Mouse (Mus musculus) heart, embryonic 16.5 days (tissue): ENCODE results near the gene Paxbp1. TPM values are rescaled to one million over a fixed set of nuclear protein-coding genes. Genes with fewer than 3 reads are reported as not detected.

Source experiments
- ATAC-seq: fragments of 200-750 bp; cut with Nextera tagmentation; replicated peaks from 2 replicates; pipeline ENCODE4 v1.8.0; 2017; ENCODE audit warnings: moderate number of reproducible peaks; ENCODE audit not compliant: insufficient read depth, low FRiP score; ENCODE audit errors: extremely low read depth
- H3K27ac ChIP-seq: fragments of 300-500 bp; sonication (generic); 2 replicates; pipeline ENCODE4 v1.5.1; 2014; ENCODE audit warnings: mild to moderate bottlenecking, low read length, control low read depth, moderate library complexity
- H3K27me3 ChIP-seq: fragments of 300-500 bp; sonication (generic); 2 replicates; pipeline ENCODE4 v1.6.1; 2014; ENCODE audit warnings: low read length, mixed read lengths; ENCODE audit not compliant: control insufficient read depth, insufficient read depth
- H3K36me3 ChIP-seq: fragments of 300-500 bp; sonication (generic); 2 replicates; pipeline ENCODE4 v1.6.1; 2014; ENCODE audit not compliant: control insufficient read depth, insufficient read depth
- H3K4me1 ChIP-seq: fragments of 300-500 bp; sonication (generic); 2 replicates; pipeline ENCODE4 v1.6.1; 2014; ENCODE audit warnings: low read length, mixed read lengths; ENCODE audit not compliant: control insufficient read depth, insufficient read depth
- H3K4me2 ChIP-seq: fragments of 300-500 bp; sonication (generic); 2 replicates; pipeline ENCODE4 v1.6.1; 2014; ENCODE audit warnings: low read depth, mild to moderate bottlenecking, control low read depth, low read length
- H3K4me3 ChIP-seq: fragments of 300-500 bp; sonication (generic); 2 replicates; pipeline ENCODE4 v1.5.1; 2014; ENCODE audit warnings: mild to moderate bottlenecking, control low read depth, low read length
- H3K9ac ChIP-seq: fragments of 300-500 bp; sonication (generic); 2 replicates; pipeline ENCODE4 v1.6.1; 2014; ENCODE audit warnings: low read length, control low read depth
- H3K9me3 ChIP-seq: fragments of 300-500 bp; sonication (generic); replicated peaks from 2 replicates; pipeline ENCODE4 v1.6.1; 2016; ENCODE audit warnings: low read length; ENCODE audit not compliant: control insufficient read depth
- WGBS: fragments of 180-500 bp; shearing (Covaris S2); extraction: QIAGEN DNeasy Blood & Tissue Kit; methylation state at CpG from one replicate; pipeline ENCODE4 v1.1.7; 2014; 5-methylcytosine and 5-hydroxymethylcytosine counted together
- polyA plus RNA-seq: library from polyadenylated mRNA; unstranded; fragments of >200 nt; fragmentation: Nextera tagmentation; extraction: Ambion mirVana; gene quantifications from 2 replicates; pipeline ENCODE4 v1.2.1, GENCODE M21; 2015

Gene Paxbp1
- polyA plus RNA-seq, 1 experiment from 2014 or later: 43.4 TPM

- WGBS: 56% methylated on average over 4 of the region's 4 CpGs
- ATAC-seq: no peak
- no peaks in the 10 kb centered on the region for H3K9me3 ChIP-seq
- H3K27me3 ChIP-seq: 0 out of 2 replicates have a peak, but pooled peaks cover 4% of the 10 kb centered on the region
- H3K27ac ChIP-seq: no peak overlapping the region
- no peak overlapping the region for H3K4me3 ChIP-seq
- no peak overlapping the region for H3K4me2 ChIP-seq
- peaks cover 9% of the 10 kb centered on the region for H3K4me1 ChIP-seq
- H3K36me3 ChIP-seq: no peaks in the 10 kb centered on the region
- no peak overlapping the region for H3K9ac ChIP-seq
These were observed 12.9 kb upstream of the Paxbp1 start for GRCm38 (mm10) chr16:91057261-91057660.

GRCm38 (mm10) chr16:91056043-91056821 is 11.9 kb upstream of the Paxbp1 start:
- no peak overlapping the region for H3K9ac ChIP-seq
- H3K9me3 ChIP-seq: no peaks in the 10 kb centered on the region
- H3K36me3 ChIP-seq: no peaks in the 10 kb centered on the region
- H3K4me3 ChIP-seq: no peak overlapping the region
- WGBS: 45% methylated on average over 16 of the region's 16 CpGs
- H3K27me3 ChIP-seq: 0 out of 2 replicates have a peak, but pooled peaks cover 4% of the 10 kb centered on the region
- peak; percentile 41 for ATAC-seq
- peak overlapping the region; percentile 26 for H3K4me2 ChIP-seq
- 0 out of 2 replicates have a peak overlapping the region, but pooled peaks have one; percentile 4 for H3K27ac ChIP-seq
- peaks cover 9% of the 10 kb centered on the region for H3K4me1 ChIP-seq

DNA sequence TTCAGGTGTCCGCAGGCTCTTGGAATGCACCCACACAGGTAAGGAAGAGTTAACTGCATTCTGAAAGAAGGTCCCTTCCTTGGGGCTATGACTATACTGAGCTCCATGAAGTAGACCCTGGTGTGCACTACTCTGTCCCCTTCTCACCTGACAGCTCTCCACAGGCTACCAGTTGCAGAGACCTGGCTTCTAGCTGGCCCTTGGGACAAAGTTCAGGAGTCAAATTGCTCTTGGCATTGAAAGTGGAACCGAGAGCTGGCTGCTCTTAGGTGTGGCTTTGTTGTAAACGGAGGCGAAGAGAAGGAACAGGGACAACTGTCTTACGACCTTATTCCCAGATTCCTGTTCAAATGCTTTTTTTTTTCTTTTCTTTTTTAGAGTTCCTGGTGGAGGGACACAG is 10.8 kb upstream of the Paxbp1 start:
- no peaks in the 10 kb centered on the region for H3K36me3 ChIP-seq
- no peak overlapping the region for H3K27ac ChIP-seq
- no peaks in the 10 kb centered on the region for H3K9me3 ChIP-seq
- H3K4me1 ChIP-seq: peaks cover 9% of the 10 kb centered on the region
- no peak overlapping the region for H3K4me3 ChIP-seq
- no peak overlapping the region for H3K4me2 ChIP-seq
- ATAC-seq: no peak
- H3K27me3 ChIP-seq: 0 out of 2 replicates have a peak, but pooled peaks cover 4% of the 10 kb centered on the region
- WGBS: 79% methylated on average over 5 of the region's 5 CpGs
- no peak overlapping the region for H3K9ac ChIP-seq

- H3K4me1 ChIP-seq: peaks cover 9% of the 10 kb centered on the region
- H3K4me3 ChIP-seq: no peak overlapping the region
- 49% methylated on average over 8 of the region's 8 CpGs for WGBS
- no peaks in the 10 kb centered on the region for H3K27me3 ChIP-seq
- no peak overlapping the region for H3K4me2 ChIP-seq
- H3K9ac ChIP-seq: no peak overlapping the region
- H3K9me3 ChIP-seq: no peaks in the 10 kb centered on the region
- H3K27ac ChIP-seq: no peak overlapping the region
- H3K36me3 ChIP-seq: no peaks in the 10 kb centered on the region
- no peak for ATAC-seq
These were observed 9.3 kb upstream of the Paxbp1 start for GRCm38 (mm10) chr16:91053599-91053998.

- Histone ChIP-seq H3K36me3 (no peaks in the 10 kb centered on the region), H3K9ac (no peak overlapping the region), H3K9me3 (no peaks in the 10 kb centered on the region), H3K27ac (no peak overlapping the region), H3K4me2 (no peak overlapping the region), H3K4me3 (no peak overlapping the region), H3K27me3 (no peaks in the 10 kb centered on the region), H3K4me1 (peaks cover 11% of the 10 kb centered on the region)
- 56% methylated on average over 8 of the region's 8 CpGs for WGBS
- ATAC-seq: no peak
These were observed 1.2 kb upstream of the Paxbp1 start for GRCm38 (mm10) chr16:91045511-91045910.

GRCm38 (mm10) chr16:91043461-91044248 is 688 bp downstream of the Paxbp1 start:
- Histone ChIP-seq H3K27ac (peak overlapping the region; percentile 97), H3K4me3 (peak overlapping the region; percentile 98), H3K9ac (peak overlapping the region; percentile 98), H3K27me3 (no peaks in the 10 kb centered on the region), H3K4me1 (peaks cover 11% of the 10 kb centered on the region), H3K4me2 (peak overlapping the region; percentile 89), H3K9me3 (no peaks in the 10 kb centered on the region), H3K36me3 (no peaks in the 10 kb centered on the region; the same call in 1 of the 2 replicates)
- WGBS: under 1% methylated on average over 49 of the region's 63 CpGs
- peak; percentile 69 for ATAC-seq

DNA sequence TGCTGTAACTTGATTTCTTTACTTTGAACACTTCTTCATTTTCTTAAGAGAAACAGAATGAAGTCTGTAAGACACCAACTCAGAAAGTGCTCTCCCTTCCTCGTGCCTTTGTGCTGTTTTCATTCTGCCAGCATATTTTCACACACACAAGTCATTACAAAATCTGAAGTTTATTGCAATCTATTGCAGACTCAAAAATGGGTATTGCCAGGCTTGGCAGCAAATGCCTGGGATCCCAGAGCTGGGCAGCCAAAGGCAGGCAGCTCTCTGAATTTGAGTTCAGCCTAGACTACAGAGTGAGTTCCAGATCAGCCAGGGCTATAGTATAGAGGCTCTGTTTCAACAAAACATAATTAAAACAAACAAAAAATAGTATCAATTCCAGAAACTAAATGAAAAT is 1.7 kb downstream of the Paxbp1 start:
- H3K9ac ChIP-seq: peak overlapping the region; percentile 62
- H3K36me3 ChIP-seq: peaks cover 3% of the 10 kb centered on the region; the same call in 1 of the 2 replicates
- no peak overlapping the region for H3K27ac ChIP-seq
- 36% methylated on average over 1 of the region's 1 CpGs for WGBS
- H3K4me3 ChIP-seq: peak overlapping the region; percentile 24
- no peak for ATAC-seq
- no peaks in the 10 kb centered on the region for H3K27me3 ChIP-seq
- peaks cover 13% of the 10 kb centered on the region for H3K4me1 ChIP-seq
- H3K4me2 ChIP-seq: peak overlapping the region; percentile 62
- H3K9me3 ChIP-seq: no peaks in the 10 kb centered on the region

DNA sequence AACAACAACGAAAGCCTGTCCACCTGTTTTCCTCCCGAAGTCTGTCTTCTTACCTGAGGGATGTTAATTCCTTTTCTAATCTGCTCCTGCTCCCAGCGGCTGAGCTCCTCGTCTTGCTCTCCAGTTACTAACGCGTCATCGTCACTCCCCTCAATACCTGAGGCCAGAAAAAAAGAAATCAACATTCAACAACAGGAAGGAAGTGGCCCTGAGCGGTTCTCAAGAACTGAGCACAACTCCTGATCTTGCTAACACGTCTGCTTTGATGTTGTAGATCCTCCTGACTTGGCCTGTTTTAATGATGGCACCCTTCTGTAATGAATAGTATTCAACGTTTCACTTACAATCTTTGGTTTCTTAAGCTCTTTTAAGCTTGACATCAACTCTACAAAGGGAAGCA is 8.5 kb downstream of the Paxbp1 start:
- peaks cover 2% of the 10 kb centered on the region; the same call in 1 of the 2 replicates for H3K4me1 ChIP-seq
- H3K9ac ChIP-seq: no peak overlapping the region
- H3K27me3 ChIP-seq: no peaks in the 10 kb centered on the region
- H3K36me3 ChIP-seq: peaks cover 51% of the 10 kb centered on the region
- H3K4me2 ChIP-seq: no peak overlapping the region
- H3K4me3 ChIP-seq: no peak overlapping the region
- 85% methylated on average over 10 of the region's 10 CpGs for WGBS
- ATAC-seq: no peak
- H3K27ac ChIP-seq: no peak overlapping the region
- H3K9me3 ChIP-seq: no peaks in the 10 kb centered on the region

- Histone ChIP-seq H3K4me3 (no peak overlapping the region), H3K27ac (no peak overlapping the region), H3K27me3 (no peaks in the 10 kb centered on the region), H3K9me3 (no peaks in the 10 kb centered on the region), H3K4me1 (no peaks in the 10 kb centered on the region), H3K9ac (no peak overlapping the region), H3K4me2 (no peak overlapping the region), H3K36me3 (peaks cover 72% of the 10 kb centered on the region)
- WGBS: 95% methylated on average over 4 of the region's 4 CpGs
- ATAC-seq: no peak
These were observed 13.6 kb downstream of the Paxbp1 start for GRCm38 (mm10) chr16:91030751-91031150.
